Mouse (Mus musculus) layer of hippocampus, adult 2 months (tissue): ENCODE measurements around the gene Skida1. TPM values are rescaled to one million over a fixed set of nuclear protein-coding genes. Genes with fewer than 3 reads are reported as not detected.

Experiments
- DNase-seq, 2 experiments: peaks; one replicate each; pipeline ENCODE4 v3.0.0; 2022; ENCODE audit warnings: low spot score in 2 of 2
- H3K27ac ChIP-seq: fragments of 200-600 bp; 2 replicates; pipeline ENCODE4 v1.8.1; 2022
- H3K4me3 ChIP-seq: fragments of 200-600 bp; 2 replicates; pipeline ENCODE4 v1.8.1; 2022; ENCODE audit warnings: mild to moderate bottlenecking
- CTCF ChIP-seq: fragments of 200-600 bp; conservative IDR thresholded peaks from 2 replicates; pipeline ENCODE4 v1.8.1; 2022; ENCODE audit warnings: antibody characterized with exemption, mild to moderate bottlenecking, moderate library complexity
- total RNA-seq, 2 experiments: library from RNA; stranded (reverse); gene quantifications; 2 replicates each; pipeline ENCODE4 v1.2.3; 2021

Skida1 gene
- total RNA-seq, 2 experiments from 2014 or later, result 16.8 to 16.9 TPM

DNA sequence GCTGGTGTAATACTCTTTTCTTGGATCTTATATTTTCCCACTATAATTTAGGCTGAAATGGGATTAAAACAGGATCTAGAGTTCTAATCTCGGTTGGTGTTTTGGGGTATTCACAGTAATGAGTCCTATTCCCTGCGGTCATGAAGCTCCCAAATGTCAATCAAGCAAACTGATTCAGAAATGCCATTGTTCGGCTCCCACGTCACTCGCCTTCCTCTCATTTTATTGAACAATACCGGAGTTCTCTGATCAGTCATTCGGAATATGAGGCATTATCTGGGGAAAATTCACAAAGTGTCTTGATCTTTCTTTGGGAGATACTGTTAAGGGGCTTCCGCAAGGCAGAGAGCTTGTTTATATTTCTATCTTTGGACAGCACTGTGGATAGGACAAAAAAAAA, 18.3 kb downstream of the Skida1 start:
- DNase-seq, result no peak
- H3K4me3 ChIP-seq, result no peak overlapping the region; the same call in 1 of the 2 replicates
- peak overlapping the region; percentile 98 for H3K27ac ChIP-seq
- TF ChIP-seq CTCF, result no peak

DNA sequence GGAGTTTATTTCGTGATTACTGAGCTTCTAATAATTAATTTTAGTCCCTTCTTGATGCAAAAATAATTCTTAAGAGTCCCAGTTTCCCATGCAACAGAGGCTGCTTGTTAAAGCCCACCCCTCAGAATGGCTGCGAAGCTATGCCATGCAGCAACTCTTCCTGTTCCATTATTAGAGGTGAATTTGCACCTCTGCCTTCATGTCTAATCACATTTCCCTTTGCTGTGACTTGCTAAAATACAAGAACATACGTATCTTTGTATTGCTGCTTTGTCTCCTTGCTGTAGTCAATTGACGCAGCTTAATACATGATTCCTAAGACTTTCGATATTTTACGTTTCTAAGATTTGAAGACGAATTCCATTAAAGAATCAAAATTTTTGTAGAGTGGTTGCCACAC, 19.2 kb downstream of the Skida1 start:
- Histone ChIP-seq H3K4me3 (no peak overlapping the region), H3K27ac (peak overlapping the region; percentile 98)
- TF ChIP-seq CTCF, result no peak
- no peak for DNase-seq

DNA sequence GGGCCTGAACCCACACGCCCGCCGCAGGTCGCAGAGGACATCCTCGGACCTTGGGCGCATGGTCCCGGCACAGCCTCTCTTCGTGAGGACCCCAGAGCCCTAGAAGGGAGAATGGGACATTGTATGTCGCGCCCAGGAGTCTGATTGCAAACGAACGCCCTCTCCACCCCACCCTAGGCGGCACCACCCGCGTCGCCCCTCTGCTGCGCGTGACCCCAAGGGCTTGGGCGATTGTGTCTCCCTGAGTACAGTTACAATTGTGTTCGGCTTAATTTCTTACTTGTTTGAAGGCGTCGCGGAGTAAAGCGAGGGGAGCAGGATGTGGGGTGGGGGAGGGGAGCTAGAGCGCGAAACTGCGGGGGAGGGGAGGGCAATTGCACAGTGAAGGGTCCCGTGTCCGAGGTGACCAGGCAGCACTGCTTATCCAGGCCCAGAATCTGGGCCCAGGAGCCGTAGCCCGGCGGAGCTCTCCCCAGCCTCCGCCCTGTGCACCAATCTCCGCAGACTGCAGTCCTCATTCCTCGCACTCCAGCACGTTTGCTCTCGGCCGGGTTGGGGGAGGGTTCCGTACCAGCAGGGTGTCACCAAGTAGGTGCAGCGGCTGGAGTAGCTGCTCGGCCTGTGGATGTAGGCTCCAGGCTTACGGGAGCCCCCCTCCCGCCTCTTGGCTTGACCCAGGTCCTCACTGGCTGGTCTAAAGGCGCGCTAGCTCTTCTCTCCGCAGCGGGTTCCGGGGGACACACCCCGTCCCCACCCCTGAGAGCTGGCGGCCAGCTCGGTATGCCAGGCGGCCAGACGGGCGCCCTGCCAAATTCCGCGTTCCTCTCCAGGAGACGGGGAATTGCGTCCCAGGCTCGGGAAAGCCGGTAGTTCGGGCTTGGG, 20.5 kb downstream of the Skida1 start:
- Histone ChIP-seq H3K27ac (peak overlapping the region; percentile 98), H3K4me3 (peak overlapping the region; percentile 73)
- no peak for TF ChIP-seq CTCF

DNA sequence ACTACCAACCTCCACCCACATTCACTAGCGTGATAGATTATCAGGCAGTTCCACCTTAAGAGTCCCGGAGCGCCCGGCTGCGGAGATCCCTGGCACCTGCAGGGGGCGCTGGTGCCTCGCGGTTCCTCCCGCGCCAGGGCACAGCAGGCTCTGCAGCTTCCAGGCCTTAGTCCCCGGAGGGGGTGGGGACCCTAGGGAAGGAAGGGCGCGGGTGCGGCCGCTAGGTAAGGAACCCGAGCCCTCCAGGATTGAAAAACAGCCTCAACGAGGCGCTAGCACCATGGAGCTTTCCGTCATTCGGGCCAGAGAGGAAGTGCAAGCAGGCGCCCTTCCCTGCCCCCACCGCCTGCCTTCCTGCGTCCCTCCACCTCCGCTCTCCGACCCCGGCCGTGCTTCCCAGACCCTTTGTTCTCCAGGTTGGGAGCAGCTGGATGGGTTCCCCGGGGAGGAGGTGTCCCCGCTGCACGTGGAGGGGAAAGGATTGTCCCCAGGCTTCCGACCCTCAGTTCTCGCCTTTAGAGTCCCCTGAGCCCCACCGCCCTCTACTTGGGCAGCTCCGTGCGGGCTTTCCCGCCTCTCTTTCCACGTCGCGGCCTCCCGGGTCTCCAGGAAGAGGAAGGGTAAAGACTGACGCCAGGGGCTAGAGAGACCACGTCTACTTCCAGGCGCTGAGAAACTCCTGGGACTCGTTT, 21.3 kb downstream of the Skida1 start:
- peak overlapping the region; percentile 98 for H3K27ac ChIP-seq
- TF ChIP-seq CTCF, result peak; percentile 99
- peak; percentile 92 to 96 for DNase-seq

More for the DNA sequence above, 20.5 kb downstream of the Skida1 start:
- DNase-seq, result peak; percentile 77 to 85

DNA sequence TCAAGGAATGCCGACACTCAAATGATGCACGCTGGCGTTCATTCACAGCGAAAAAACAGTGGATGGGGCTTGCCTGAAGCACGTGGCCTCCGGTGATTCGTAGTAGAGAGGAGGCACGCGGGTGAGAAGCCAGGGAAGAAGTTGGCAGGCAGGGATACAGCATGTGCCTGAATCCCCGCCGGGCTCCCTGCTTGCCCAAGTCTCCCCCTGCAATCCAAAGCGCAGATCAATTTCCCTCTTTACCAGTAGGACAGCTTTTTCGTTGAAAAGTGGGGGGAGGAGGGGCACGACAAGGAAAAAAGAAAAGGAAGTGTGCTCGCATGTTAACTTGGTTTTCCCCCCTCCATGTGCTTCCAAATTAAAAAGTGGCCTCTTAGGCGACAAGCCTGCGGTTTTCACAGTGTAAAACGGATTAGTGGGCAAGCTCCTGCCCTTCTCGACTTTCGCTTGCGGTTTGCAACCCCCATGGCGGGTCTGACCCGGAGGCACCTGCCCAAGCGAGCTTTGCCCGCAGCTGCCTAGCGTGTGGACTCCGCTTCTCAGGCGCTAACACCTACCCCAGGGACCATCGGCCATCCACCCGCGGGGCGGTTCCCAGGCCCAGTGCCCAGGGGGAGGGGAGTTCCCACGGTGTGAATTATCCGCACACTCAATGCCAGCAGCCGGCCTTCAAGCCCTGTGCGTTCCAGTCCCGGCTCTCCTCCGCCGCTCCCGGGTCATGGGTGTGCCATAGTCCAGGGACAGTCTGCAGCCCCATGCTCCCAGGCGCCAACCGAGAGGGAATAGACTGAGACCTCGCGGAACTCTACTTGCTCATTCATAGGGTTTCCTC, 22.5 kb downstream of the Skida1 start:
- peak; percentile 47 for TF ChIP-seq CTCF
- H3K4me3 ChIP-seq, result peak overlapping the region; percentile 73
- DNase-seq, result no peak
- peak overlapping the region; percentile 59 for H3K27ac ChIP-seq

More for the DNA sequence above, 21.3 kb downstream of the Skida1 start:
- H3K4me3 ChIP-seq, result peak overlapping the region; percentile 73

DNA sequence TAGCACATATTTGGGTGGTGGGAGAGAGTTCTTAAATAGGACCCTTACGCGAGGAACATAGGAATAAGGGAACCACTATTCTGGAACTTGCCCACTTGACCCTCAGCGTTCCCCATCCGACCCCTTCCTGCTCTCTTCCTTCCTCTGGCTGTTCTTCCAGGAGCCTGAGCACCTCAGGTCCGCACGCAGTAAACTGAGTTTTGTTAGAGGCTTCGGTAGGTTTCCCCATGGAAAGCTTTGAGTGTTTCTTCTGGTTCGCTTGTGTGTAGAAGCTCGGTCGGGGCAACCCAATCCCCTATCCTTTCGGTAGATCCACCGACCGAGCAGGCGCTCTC, 23.1 kb downstream of the Skida1 start:
- TF ChIP-seq CTCF, result no peak
- DNase-seq, result no peak
- peak overlapping the region; percentile 59 for H3K27ac ChIP-seq
- peak overlapping the region; percentile 73 for H3K4me3 ChIP-seq

DNA sequence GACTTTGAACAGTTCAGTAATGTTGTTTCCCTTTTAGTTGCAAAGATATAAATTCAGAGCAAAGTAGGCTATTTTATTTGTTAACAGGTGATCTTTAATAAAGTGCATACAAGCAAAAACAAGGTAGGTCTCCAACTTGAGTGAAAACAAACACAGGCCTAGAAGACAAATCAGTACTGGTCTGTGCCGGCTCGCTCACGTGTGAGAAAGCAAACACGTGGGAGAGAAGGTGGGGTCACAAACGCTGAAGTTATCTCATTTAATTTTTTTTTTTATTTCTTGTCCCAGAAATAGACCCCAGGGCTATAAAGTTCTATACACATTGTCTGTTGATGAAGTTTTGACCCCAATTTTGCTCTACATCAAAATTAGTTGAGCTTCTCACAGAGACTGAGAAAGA, 23.7 kb downstream of the Skida1 start:
- H3K27ac ChIP-seq, result no peak overlapping the region
- no peak overlapping the region for H3K4me3 ChIP-seq
- no peak for TF ChIP-seq CTCF
- DNase-seq, result no peak

DNA sequence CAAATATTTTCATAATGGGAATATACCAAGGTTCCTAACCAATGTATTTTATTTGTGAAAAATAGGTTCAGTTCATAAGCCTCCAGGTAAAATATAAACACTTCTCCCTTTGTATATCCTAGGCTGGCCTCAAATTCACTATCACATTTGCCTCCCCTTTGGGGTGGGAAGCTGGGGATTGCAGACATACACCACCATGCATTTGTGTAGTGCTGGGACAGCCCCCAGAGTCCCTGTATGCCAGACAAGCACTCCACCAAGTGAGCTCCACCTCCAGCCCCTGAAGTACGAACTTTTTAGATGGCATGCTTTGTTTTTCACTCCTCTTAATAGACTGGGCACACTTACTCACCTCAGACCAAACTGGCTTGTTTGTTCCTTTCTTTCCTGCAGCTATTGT, 26.0 kb downstream of the Skida1 start:
- no peak for TF ChIP-seq CTCF
- DNase-seq, result no peak
- H3K27ac ChIP-seq, result no peak overlapping the region
- no peak overlapping the region for H3K4me3 ChIP-seq

DNA sequence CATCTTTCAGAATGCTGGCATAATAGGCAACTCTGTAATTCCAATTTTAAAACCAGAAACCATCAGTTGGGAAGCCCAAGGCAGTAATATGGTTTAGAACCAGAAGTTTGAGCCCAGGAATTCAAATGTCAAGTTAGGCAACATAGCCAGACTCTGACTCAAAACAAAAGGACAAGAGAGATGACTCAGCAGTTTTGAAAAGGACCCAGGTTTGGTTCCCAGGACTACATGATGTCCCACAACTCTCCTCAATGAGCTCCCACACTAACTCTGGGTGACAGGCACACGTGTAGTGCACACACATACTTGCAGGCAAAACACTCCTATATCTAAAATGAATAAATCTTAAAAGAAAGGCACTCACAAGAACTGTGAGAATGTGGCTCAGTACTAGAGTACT, 29.7 kb downstream of the Skida1 start:
- Histone ChIP-seq H3K27ac (no peak overlapping the region), H3K4me3 (no peak overlapping the region)
- TF ChIP-seq CTCF, result no peak
- no peak for DNase-seq

DNA sequence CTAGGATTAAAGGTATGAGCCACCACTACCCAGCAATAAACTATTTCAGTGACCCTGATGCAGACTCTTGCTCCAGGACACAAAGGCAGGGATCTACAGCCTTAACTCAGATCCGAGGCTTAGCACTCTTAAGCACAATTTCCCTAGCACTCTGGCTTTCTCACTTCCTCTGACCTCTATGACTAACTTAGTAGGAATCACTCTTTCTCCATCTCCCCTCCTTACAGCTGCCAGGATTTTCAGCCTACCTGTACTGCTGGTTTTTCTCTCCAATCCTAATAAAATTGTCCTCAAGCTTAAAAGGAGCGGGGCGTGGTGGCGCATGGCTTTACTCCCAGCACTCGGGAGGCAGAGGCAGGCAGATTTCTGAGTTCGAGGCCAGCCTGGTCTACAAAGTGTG, 31.5 kb downstream of the Skida1 start:
- TF ChIP-seq CTCF, result no peak

DNA sequence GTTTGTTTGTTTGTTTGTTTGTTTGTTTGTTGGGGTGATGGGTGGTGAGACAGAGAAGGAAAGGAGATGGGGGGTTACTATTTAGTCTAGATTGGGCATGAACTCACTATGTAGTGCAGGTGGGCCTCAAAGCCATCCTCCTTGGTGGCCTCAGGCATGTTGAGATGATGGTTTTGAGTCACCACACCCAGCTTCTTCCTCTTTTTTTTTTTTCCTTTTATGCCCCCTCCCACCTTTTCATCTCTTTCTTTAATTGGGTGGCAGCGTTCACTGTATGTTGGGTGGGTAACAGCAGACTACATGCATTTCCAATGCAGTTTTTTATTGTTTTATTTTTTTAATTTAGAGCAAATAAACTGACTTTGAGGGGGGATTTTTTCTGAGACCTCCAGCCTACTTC, 32.2 kb downstream of the Skida1 start:
- no peak overlapping the region for H3K4me3 ChIP-seq
- H3K27ac ChIP-seq, result no peak overlapping the region
- no peak for TF ChIP-seq CTCF
- DNase-seq, result no peak

More for the DNA sequence above, 31.5 kb downstream of the Skida1 start:
- no peak for DNase-seq
- Histone ChIP-seq H3K27ac (no peak overlapping the region), H3K4me3 (no peak overlapping the region)

DNA sequence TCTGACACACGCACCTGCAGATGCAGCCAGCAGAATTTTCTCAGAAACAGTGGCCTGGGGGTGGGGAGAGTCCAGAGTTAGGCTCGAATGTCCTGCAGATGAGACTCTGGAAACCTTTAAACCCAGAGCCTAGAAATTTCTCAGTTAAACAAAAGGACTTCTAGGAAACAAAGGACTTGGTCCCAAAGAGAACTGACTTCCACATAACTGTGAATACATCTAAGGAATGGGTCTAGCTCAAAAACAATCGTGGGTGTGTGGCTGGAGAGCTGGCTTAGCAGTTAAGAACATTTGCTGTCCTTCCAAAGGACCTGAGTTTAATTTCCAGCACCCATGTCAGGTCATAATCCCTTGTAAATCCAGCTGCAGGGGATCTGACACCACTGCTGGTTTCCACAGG, 33.3 kb downstream of the Skida1 start:
- H3K4me3 ChIP-seq, result no peak overlapping the region
- no peak overlapping the region for H3K27ac ChIP-seq
- no peak for DNase-seq
- TF ChIP-seq CTCF, result no peak

DNA sequence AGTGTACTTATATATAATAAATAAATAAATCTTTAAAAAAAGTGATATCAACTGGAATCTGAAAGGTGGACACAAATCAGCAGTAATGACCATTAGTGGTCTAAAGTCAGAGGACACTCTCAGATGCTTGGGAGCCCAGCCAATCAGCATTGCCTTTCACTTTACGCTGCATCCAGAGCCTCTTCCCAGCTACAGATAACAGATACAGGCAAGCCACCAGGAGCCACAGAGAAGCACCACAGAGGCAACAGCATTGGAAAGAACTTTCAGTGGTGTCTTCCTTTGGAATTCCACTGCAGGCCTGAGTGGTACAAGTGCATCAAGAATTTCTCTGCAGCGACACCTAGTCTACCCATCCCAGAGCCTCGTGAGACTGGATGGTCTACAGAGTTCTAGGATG, 36.0 kb downstream of the Skida1 start:
- no peak for TF ChIP-seq CTCF
- DNase-seq, result no peak
- no peak overlapping the region for H3K27ac ChIP-seq
- no peak overlapping the region for H3K4me3 ChIP-seq
